Mouse (Mus musculus): ENCODE results near the gene Olfr301. TPM values are rescaled to one million over a fixed set of nuclear protein-coding genes. Genes with fewer than 3 reads are reported as not detected.

Olfr301 gene
- polyA plus RNA-seq (2014; fragmentation: Illumina TruSeq; extraction: RNeasy Lipid Tissue Mini Kit (QIAGEN cat#74804); ENCODE audit: insufficient read depth, low read depth, low replicate concordance): not detected

GRCm38 (mm10) chr7:86403546-86403945 lies at the start of gene Olfr301:
Olfr301 (plus strand) TSS chr7:86403846.

GRCm38 (mm10) chr7:86366828-86367227 lies 36.8 kb upstream of the Olfr301 start, which contains the start of gene Olfr305:
Olfr305 (minus strand) TSS chr7:86366928.

GRCm38 (mm10) chr7:86386558-86386957 lies 17.1 kb upstream of the Olfr301 start, which contains the start of gene Olfr304:
Olfr304 (minus strand) TSS chr7:86386658.

GRCm38 (mm10) chr7:86397689-86398088 lies 6.0 kb upstream of the Olfr301 start, which contains the start of gene Olfr303:
Olfr303 (minus strand) TSS chr7:86397789.

GRCm38 (mm10) chr7:86459621-86460020 lies 56.0 kb downstream of the Olfr301 start, which contains the start of gene Olfr299:
Olfr299 (plus strand) TSS chr7:86459921.

Other genes with a start within 250 kb of the Olfr301 start
- gene Vmn2r75, start 232.1 kb upstream of the Olfr301 start, polyA plus RNA-seq (2014; fragmentation: Illumina TruSeq; extraction: RNeasy Lipid Tissue Mini Kit (QIAGEN cat#74804); ENCODE audit: insufficient read depth, low read depth, low replicate concordance): not detected
- not detected for gene Vmn2r76, start 157.5 kb upstream of the Olfr301 start, polyA plus RNA-seq (2014; fragmentation: Illumina TruSeq; extraction: RNeasy Lipid Tissue Mini Kit (QIAGEN cat#74804); ENCODE audit: insufficient read depth, low read depth, low replicate concordance)
- not detected for gene Olfr310, start 126.7 kb upstream of the Olfr301 start, polyA plus RNA-seq (2014; fragmentation: Illumina TruSeq; extraction: RNeasy Lipid Tissue Mini Kit (QIAGEN cat#74804); ENCODE audit: insufficient read depth, low read depth, low replicate concordance)
- not detected for gene Olfr309, start 90.1 kb upstream of the Olfr301 start, polyA plus RNA-seq (2014; fragmentation: Illumina TruSeq; extraction: RNeasy Lipid Tissue Mini Kit (QIAGEN cat#74804); ENCODE audit: insufficient read depth, low read depth, low replicate concordance)
- not detected for gene Olfr308, start 78.2 kb upstream of the Olfr301 start, polyA plus RNA-seq (2014; fragmentation: Illumina TruSeq; extraction: RNeasy Lipid Tissue Mini Kit (QIAGEN cat#74804); ENCODE audit: insufficient read depth, low read depth, low replicate concordance)
- not detected for gene Olfr307, start 66.3 kb upstream of the Olfr301 start, polyA plus RNA-seq (2014; fragmentation: Illumina TruSeq; extraction: RNeasy Lipid Tissue Mini Kit (QIAGEN cat#74804); ENCODE audit: insufficient read depth, low read depth, low replicate concordance)
- not detected for gene Olfr305, start 36.9 kb upstream of the Olfr301 start, polyA plus RNA-seq (2014; fragmentation: Illumina TruSeq; extraction: RNeasy Lipid Tissue Mini Kit (QIAGEN cat#74804); ENCODE audit: insufficient read depth, low read depth, low replicate concordance)
- gene Olfr304, start 17.2 kb upstream of the Olfr301 start, polyA plus RNA-seq (2014; fragmentation: Illumina TruSeq; extraction: RNeasy Lipid Tissue Mini Kit (QIAGEN cat#74804); ENCODE audit: insufficient read depth, low read depth, low replicate concordance): not detected
- not detected for gene Olfr303, start 6.1 kb upstream of the Olfr301 start, polyA plus RNA-seq (2014; fragmentation: Illumina TruSeq; extraction: RNeasy Lipid Tissue Mini Kit (QIAGEN cat#74804); ENCODE audit: insufficient read depth, low read depth, low replicate concordance)
- gene Olfr299, start 56.1 kb downstream of the Olfr301 start, polyA plus RNA-seq (2014; fragmentation: Illumina TruSeq; extraction: RNeasy Lipid Tissue Mini Kit (QIAGEN cat#74804); ENCODE audit: insufficient read depth, low read depth, low replicate concordance): not detected
- not detected for gene Olfr298, start 88.6 kb downstream of the Olfr301 start, polyA plus RNA-seq (2014; fragmentation: Illumina TruSeq; extraction: RNeasy Lipid Tissue Mini Kit (QIAGEN cat#74804); ENCODE audit: insufficient read depth, low read depth, low replicate concordance)
- not detected for gene Olfr297, start 116.1 kb downstream of the Olfr301 start, polyA plus RNA-seq (2014; fragmentation: Illumina TruSeq; extraction: RNeasy Lipid Tissue Mini Kit (QIAGEN cat#74804); ENCODE audit: insufficient read depth, low read depth, low replicate concordance)
- not detected for gene Olfr295, start 180.0 kb downstream of the Olfr301 start, polyA plus RNA-seq (2014; fragmentation: Illumina TruSeq; extraction: RNeasy Lipid Tissue Mini Kit (QIAGEN cat#74804); ENCODE audit: insufficient read depth, low read depth, low replicate concordance)
- not detected for gene Olfr294, start 212.8 kb downstream of the Olfr301 start, polyA plus RNA-seq (2014; fragmentation: Illumina TruSeq; extraction: RNeasy Lipid Tissue Mini Kit (QIAGEN cat#74804); ENCODE audit: insufficient read depth, low read depth, low replicate concordance)
- not detected for gene Olfr293, start 245.2 kb downstream of the Olfr301 start, polyA plus RNA-seq (2014; fragmentation: Illumina TruSeq; extraction: RNeasy Lipid Tissue Mini Kit (QIAGEN cat#74804); ENCODE audit: insufficient read depth, low read depth, low replicate concordance)

All from lung, adult 10 weeks (tissue).